Mouse (Mus musculus) lung, postnatal 0 days (tissue): ENCODE measurements at regions not wholly inside any gene's neighbourhood (a gene's known extent, or its start where the extent isn't known, plus 50 kb on each side); places are given as distances from the start of the nearest gene placed in this dataset.

ENCODE experiments used
- CTCF ChIP-seq: IDR thresholded peaks from 2 replicates; pipeline ENCODE4 v1.5.1; 2016; ENCODE audit warnings: antibody characterized with exemption, mild to moderate bottlenecking
- EP300 ChIP-seq: IDR thresholded peaks from 2 replicates; pipeline ENCODE4 v1.6.1; 2016; ENCODE audit warnings: antibody characterized with exemption, mild to moderate bottlenecking, control low read depth

DNA sequence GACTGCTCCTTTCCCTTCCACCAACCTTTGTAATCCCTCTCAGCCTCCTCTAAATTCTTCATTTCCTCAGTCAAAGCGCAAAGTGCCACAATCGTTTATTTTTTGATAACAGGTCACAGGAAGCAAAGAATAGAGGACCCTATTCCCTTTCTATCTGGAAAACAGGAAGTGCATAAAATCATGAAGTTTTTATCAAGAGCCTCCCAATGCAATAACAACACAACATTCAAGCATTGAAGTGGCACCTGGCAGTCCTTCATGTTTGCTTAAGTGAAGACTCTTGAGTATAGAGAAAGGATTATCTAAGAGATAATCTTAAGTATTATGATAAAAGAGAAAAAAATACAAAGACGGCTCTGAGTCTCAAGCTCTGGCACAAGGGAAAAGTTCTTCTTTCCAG is 111.9 kb downstream of the Ibtk start:
- TF ChIP-seq CTCF: no peak
- TF ChIP-seq EP300: no peak
